Mouse (Mus musculus): ENCODE data around the gene Gigyf1. TPM values are rescaled to one million over a fixed set of nuclear protein-coding genes. Genes with fewer than 3 reads are reported as not detected.

Gigyf1 gene
- polyA plus RNA-seq, 1 experiment, result 2.4 TPM

DNA sequence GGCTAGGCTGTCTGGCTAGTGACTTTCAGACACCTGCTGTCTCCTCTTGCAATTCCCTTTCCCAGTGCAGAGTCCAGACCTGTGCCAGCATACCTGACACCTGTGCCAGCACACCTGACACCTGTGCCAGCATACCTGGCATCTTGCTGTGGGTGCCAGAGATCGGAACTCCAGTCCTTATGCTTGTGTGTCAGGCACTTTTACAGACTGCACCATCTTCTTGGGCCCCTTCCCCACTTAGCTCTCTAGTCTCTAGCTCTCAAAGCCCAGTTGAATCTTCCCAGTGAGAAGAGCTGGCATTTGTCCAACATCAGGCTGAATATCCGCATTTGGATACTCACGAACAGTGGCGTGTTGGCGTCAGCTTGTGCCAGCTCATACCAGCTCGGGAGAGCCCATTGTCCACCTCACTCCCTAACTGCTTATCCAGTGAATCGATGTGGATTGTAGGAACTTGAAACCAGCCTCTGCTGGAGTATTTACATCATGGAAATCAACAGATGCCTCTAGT is 21.0 kb downstream of the Gigyf1 start:
- H3K4me3 ChIP-seq (replicated peaks), result no peak overlapping the region
- no peaks in the 10 kb centered on the region; the same call in 1 of the 2 replicates for H3K4me1 ChIP-seq (ENCODE audit: control insufficient read depth)
- TF ChIP-seq TAL1 (IDR thresholded peaks at IDR 0.05; ENCODE audit: low read length), result no peak
- no peak for TF ChIP-seq GATA1 (IDR thresholded peaks at IDR 0.05; ENCODE audit: low read length)
- H3K9me3 ChIP-seq (ENCODE audit: control insufficient read depth, low read length), result no peaks in the 10 kb centered on the region
- H3K27me3 ChIP-seq (ENCODE audit: control insufficient read depth), result peaks cover 20% of the 10 kb centered on the region
- H3K36me3 ChIP-seq (ENCODE audit: control insufficient read depth), result no peaks in the 10 kb centered on the region

GRCm38 (mm10) chr5:137540991-137541390 is 22.6 kb downstream of the Gigyf1 start:
- no peaks in the 10 kb centered on the region for H3K4me1 ChIP-seq (ENCODE audit: control insufficient read depth)
- H3K36me3 ChIP-seq (ENCODE audit: control insufficient read depth), result no peaks in the 10 kb centered on the region
- no peak for TF ChIP-seq GATA1 (IDR thresholded peaks at IDR 0.05; ENCODE audit: low read length)
- TF ChIP-seq TAL1 (IDR thresholded peaks at IDR 0.05; ENCODE audit: low read length), result no peak
- no peaks in the 10 kb centered on the region for H3K9me3 ChIP-seq (ENCODE audit: control insufficient read depth, low read length)
- H3K4me3 ChIP-seq (replicated peaks), result no peak overlapping the region
- peaks cover 28% of the 10 kb centered on the region for H3K27me3 ChIP-seq (ENCODE audit: control insufficient read depth)

DNA sequence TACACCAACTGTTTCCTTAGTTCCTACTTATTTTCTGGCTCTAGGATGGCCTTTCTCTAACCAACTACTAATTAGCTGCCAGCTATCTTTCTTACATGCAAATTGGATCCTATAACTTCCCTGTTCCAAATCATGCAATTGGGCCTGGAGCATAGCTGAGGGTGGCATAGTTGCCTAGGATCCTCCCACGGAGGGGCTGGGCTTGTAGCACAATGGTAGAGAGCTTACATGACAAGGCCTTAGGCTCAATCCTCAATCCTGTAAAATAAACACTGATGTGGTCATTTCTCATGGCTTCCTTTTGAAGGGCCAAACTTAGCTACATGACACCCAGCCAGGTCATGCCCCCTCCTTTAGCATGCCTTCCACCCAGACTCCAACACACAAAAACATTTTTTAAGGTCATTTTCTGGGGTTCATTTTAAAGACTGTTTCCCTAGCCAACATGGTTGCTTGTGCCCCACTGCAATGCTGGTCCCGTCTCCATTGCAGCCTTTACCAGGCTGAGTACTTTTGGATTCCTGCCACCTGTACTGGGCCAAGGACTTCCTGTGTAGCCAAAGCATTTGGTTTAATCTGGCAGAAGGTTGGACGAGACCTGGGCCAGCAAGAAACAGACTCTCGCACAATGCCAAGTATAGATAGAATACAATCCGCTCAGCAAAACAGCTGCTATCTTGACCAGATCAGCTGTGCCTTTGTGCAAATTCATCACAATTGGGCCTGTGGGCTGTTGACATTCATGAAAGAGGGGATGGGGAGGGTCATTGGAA is 23.6 kb downstream of the Gigyf1 start:
- Histone ChIP-seq H3K9me3 (ENCODE audit: control insufficient read depth, low read length) (no peaks in the 10 kb centered on the region), H3K4me1 (ENCODE audit: control insufficient read depth) (no peaks in the 10 kb centered on the region), H3K27me3 (ENCODE audit: control insufficient read depth) (peaks cover 23% of the 10 kb centered on the region), H3K4me3 (replicated peaks) (no peak overlapping the region), H3K36me3 (ENCODE audit: control insufficient read depth) (no peaks in the 10 kb centered on the region)
- no peak for TF ChIP-seq TAL1 (IDR thresholded peaks at IDR 0.05; ENCODE audit: low read length)
- no peak for TF ChIP-seq GATA1 (IDR thresholded peaks at IDR 0.05; ENCODE audit: low read length)

DNA sequence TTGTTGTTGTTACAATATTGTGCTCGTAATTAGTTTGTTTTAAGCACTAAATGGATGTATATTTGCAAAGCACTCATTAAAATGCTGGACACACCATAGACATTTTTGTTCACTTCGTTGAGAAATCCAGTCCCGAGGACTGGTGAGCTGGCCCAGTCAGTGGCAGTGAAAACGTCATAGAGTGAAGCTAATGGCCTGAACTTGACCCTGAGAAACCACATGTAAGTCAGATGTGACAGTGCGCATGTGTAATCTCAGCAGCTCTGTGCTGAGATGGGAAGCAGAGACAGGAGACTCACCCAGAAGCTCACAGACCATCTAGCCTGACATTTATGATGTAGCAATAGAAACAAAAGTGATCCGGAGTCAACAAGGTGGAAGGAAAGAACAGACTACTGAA is 26.6 kb downstream of the Gigyf1 start:
- peaks cover 15% of the 10 kb centered on the region for H3K27me3 ChIP-seq (ENCODE audit: control insufficient read depth)
- H3K4me1 ChIP-seq (ENCODE audit: control insufficient read depth), result no peaks in the 10 kb centered on the region
- no peaks in the 10 kb centered on the region for H3K36me3 ChIP-seq (ENCODE audit: control insufficient read depth)
- H3K4me3 ChIP-seq (replicated peaks), result no peak overlapping the region
- no peak for TF ChIP-seq TAL1 (IDR thresholded peaks at IDR 0.05; ENCODE audit: low read length)
- no peak for TF ChIP-seq GATA1 (IDR thresholded peaks at IDR 0.05; ENCODE audit: low read length)
- H3K9me3 ChIP-seq (ENCODE audit: control insufficient read depth, low read length), result no peaks in the 10 kb centered on the region

- H3K9me3 ChIP-seq (ENCODE audit: control insufficient read depth, low read length), result no peaks in the 10 kb centered on the region
- no peak overlapping the region for H3K4me3 ChIP-seq (replicated peaks)
- no peaks in the 10 kb centered on the region for H3K4me1 ChIP-seq (ENCODE audit: control insufficient read depth)
- H3K27me3 ChIP-seq (ENCODE audit: control insufficient read depth), result peaks cover 17% of the 10 kb centered on the region
- TF ChIP-seq GATA1 (IDR thresholded peaks at IDR 0.05; ENCODE audit: low read length), result no peak
- no peak for TF ChIP-seq TAL1 (IDR thresholded peaks at IDR 0.05; ENCODE audit: low read length)
- no peaks in the 10 kb centered on the region for H3K36me3 ChIP-seq (ENCODE audit: control insufficient read depth)
Observed at GRCm38 (mm10) chr5:137545596-137545995, 27.2 kb downstream of the Gigyf1 start.

DNA sequence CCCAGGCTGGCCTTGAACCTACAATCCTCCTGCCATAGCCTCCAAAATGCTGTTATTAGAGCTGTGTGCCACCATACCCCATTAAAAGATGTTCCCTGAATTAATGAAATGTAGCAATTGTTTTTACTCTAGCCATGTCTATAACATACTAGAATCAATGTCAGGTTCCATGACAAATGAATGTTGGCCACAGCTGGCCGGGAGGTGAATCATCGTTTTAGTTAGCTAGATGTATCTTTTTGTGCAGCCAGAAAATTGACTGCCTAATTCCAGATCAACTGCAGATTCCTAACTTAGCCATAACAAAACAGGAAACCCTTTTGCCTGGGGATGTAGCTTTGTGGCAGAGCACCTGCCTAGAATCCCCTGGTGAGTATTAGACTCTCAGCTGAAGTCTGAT is 31.5 kb downstream of the Gigyf1 start:
- peaks cover 46% of the 10 kb centered on the region for H3K27me3 ChIP-seq (ENCODE audit: control insufficient read depth)
- H3K4me3 ChIP-seq (replicated peaks), result no peak overlapping the region
- H3K4me1 ChIP-seq (ENCODE audit: control insufficient read depth), result peaks cover 6% of the 10 kb centered on the region
- no peaks in the 10 kb centered on the region for H3K36me3 ChIP-seq (ENCODE audit: control insufficient read depth)
- H3K9me3 ChIP-seq (ENCODE audit: control insufficient read depth, low read length), result no peaks in the 10 kb centered on the region
- TF ChIP-seq GATA1 (IDR thresholded peaks at IDR 0.05; ENCODE audit: low read length) (no peak), TAL1 (IDR thresholded peaks at IDR 0.05; ENCODE audit: low read length) (no peak)

GRCm38 (mm10) chr5:137551119-137551518 is 32.8 kb downstream of the Gigyf1 start:
- H3K27me3 ChIP-seq (ENCODE audit: control insufficient read depth), result peaks cover 53% of the 10 kb centered on the region
- peaks cover 5% of the 10 kb centered on the region for H3K9me3 ChIP-seq (ENCODE audit: control insufficient read depth, low read length)
- H3K36me3 ChIP-seq (ENCODE audit: control insufficient read depth), result no peaks in the 10 kb centered on the region
- H3K4me3 ChIP-seq (replicated peaks), result no peak overlapping the region
- TF ChIP-seq GATA1 (IDR thresholded peaks at IDR 0.05; ENCODE audit: low read length) (no peak), TAL1 (IDR thresholded peaks at IDR 0.05; ENCODE audit: low read length) (no peak)
- peaks cover 6% of the 10 kb centered on the region for H3K4me1 ChIP-seq (ENCODE audit: control insufficient read depth)

DNA sequence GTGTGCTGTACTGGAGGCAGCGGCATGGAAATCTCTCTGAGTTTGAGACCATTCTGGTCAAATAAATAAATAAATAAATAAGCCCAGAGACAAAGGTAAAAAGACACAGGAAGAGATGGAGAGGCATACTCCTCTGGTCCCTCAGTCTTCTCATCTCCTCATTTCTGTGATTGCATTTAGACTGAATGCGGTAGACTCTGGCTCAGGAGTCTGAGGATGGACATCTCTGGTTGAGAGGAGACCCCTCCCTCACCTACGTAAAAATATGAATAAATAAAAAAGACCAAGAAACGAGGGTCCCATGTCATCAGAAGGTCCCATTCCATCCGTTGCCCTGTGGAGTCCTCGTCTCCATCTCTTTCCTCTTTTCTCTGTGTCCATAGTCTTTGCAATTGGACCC is 34.7 kb downstream of the Gigyf1 start:
- Histone ChIP-seq H3K4me1 (ENCODE audit: control insufficient read depth) (peaks cover 6% of the 10 kb centered on the region), H3K36me3 (ENCODE audit: control insufficient read depth) (no peaks in the 10 kb centered on the region), H3K4me3 (replicated peaks) (no peak overlapping the region), H3K9me3 (ENCODE audit: control insufficient read depth, low read length) (peaks cover 7% of the 10 kb centered on the region), H3K27me3 (ENCODE audit: control insufficient read depth) (peaks cover 58% of the 10 kb centered on the region)
- TF ChIP-seq GATA1 (IDR thresholded peaks at IDR 0.05; ENCODE audit: low read length), result no peak
- no peak for TF ChIP-seq TAL1 (IDR thresholded peaks at IDR 0.05; ENCODE audit: low read length)

DNA sequence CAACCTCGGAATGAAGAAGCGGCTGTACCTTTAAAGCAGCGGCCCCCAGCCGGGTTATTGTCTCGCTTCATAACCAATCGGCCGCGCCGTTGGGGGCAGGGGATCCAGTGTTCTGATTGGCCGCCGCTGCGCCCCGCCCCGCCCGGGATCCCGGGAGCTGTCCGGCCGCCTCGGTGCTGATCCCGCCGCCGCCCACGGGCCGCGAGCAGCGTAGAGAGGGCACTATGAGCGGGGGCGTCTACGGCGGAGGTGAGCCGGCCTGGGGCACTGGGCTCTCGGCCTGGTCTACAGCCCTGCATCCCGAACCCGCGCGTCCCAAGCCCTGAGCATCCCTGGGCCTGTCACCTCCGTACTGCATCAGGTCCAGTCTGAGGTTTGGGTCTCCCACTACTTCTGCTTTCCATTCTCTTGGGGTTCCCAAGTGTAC is 35.1 kb downstream of the Gigyf1 start, which contains the start of gene Actl6b:
Gene Actl6b (plus strand): TSS at position 107 of the 427 bp plus-strand sequence.
- peaks cover 63% of the 10 kb centered on the region for H3K27me3 ChIP-seq (ENCODE audit: control insufficient read depth)
- H3K36me3 ChIP-seq (ENCODE audit: control insufficient read depth), result no peaks in the 10 kb centered on the region
- peaks cover 7% of the 10 kb centered on the region for H3K9me3 ChIP-seq (ENCODE audit: control insufficient read depth, low read length)
- no peak within 1 kb of the TSS for H3K4me3 ChIP-seq (replicated peaks)
- H3K4me1 ChIP-seq (ENCODE audit: control insufficient read depth), result peaks cover 6% of the 10 kb centered on the region
- no peak for TF ChIP-seq TAL1 (IDR thresholded peaks at IDR 0.05; ENCODE audit: low read length)
- TF ChIP-seq GATA1 (IDR thresholded peaks at IDR 0.05; ENCODE audit: low read length), result no peak
